Mouse (Mus musculus): ENCODE data around the gene Wfdc8.

- no peak for TF ChIP-seq CTCF (IDR thresholded peaks at IDR 0.05; ENCODE audit: control insufficient read depth, insufficient read depth, low read length)
- no peak for TF ChIP-seq POLR2A (IDR thresholded peaks at IDR 0.05; ENCODE audit: borderline replicate concordance, control insufficient read depth, low read depth, low read length)
Measured at GRCm38 (mm10) chr2:164608781-164609180, 4.6 kb downstream of the Wfdc8 start.

All from bone marrow, adult 2 months (tissue).